Mouse (Mus musculus): Measurements from ENCODE around the gene Tbkbp1.

The Tbkbp1 gene

GRCm38 (mm10) chr11:97156999-97157398 is 5.7 kb upstream of the Tbkbp1 start:
- DNase-seq (ENCODE audit: low spot score in 2 of 2): no peak

- peak in 1 of 2 experiments; percentile 66 for DNase-seq (ENCODE audit: low spot score in 2 of 2)
These were observed 1.5 kb upstream of the Tbkbp1 start for GRCm38 (mm10) chr11:97152662-97153287.

DNA sequence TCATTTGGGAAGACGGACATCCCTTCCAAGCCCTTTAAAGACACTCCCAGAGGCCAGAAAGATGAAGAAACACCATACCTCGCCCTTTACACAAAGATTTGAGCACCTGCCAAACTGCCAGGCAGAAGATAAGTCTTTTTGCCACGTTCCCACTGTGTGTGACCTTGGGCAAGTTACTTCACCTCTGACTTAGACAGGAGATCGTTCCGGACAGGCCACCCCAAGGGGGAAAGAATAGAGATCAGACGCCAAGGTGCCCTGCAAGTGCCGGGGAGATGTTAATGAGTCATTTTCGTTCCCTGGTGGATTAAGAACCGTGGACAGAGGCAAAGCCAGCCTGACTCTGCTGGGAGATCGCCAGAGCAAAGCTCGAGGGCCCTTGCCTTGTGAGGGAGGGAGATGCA is 730 bp upstream of the Tbkbp1 start:
- DNase-seq (ENCODE audit: low spot score in 2 of 2): peak in 1 of 2 experiments; percentile 63

GRCm38 (mm10) chr11:97150411-97151330 is 624 bp downstream of the Tbkbp1 start:
- DNase-seq (ENCODE audit: low spot score in 2 of 2): peak in 1 of 2 experiments; percentile 72

DNA sequence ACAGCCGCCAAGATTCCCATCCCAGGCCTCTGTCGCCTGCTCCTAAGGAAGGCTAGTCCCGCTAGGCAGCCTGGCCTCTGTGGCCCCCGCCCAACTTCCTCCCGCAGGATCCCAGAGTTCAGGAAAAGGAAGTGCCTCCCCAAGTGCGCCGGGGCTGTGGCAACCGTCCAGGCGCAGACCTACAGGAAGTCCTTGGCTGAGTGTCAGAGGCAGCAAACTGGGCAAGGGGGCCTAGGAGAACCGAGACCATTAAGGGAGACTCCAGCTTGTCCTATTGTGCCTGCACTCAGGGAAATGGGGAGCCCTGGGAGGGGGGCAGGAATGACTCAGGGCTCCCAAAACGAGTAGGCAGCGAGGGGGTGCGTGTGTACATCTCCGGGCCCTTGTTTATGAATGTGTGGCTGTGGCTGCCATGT is 1.3 kb downstream of the Tbkbp1 start:
- DNase-seq (ENCODE audit: low spot score in 2 of 2): peak; percentile 58 to 75

DNA sequence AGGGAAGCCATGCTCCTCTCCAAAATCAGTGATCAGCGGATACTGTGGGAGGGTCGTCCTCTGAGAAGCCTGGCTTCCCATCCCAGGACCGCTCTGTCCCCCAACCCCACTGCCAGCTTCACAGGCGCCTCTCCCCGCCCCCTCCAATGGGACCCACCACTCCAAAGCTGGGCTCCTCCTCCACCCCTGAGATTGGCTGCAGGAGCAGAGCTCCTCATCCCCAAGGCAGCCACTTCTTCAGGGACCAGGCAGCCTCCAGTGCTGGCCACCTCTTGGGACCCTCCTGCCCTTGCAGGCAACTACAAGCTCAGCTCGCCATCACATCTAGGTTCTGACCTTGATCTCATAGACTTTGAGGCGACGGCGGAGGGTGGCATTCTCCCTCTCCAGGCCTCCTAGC is 2.3 kb downstream of the Tbkbp1 start:
- DNase-seq (ENCODE audit: low spot score in 2 of 2): peak in 1 of 2 experiments; percentile 63

- peak in 1 of 2 experiments; percentile 58 for DNase-seq (ENCODE audit: low spot score in 2 of 2)
These were observed 2.7 kb downstream of the Tbkbp1 start for GRCm38 (mm10) chr11:97148591-97148990.

GRCm38 (mm10) chr11:97147333-97147732 is 4.0 kb downstream of the Tbkbp1 start:
- DNase-seq (ENCODE audit: low spot score in 2 of 2): peak in 1 of 2 experiments; percentile 61

DNA sequence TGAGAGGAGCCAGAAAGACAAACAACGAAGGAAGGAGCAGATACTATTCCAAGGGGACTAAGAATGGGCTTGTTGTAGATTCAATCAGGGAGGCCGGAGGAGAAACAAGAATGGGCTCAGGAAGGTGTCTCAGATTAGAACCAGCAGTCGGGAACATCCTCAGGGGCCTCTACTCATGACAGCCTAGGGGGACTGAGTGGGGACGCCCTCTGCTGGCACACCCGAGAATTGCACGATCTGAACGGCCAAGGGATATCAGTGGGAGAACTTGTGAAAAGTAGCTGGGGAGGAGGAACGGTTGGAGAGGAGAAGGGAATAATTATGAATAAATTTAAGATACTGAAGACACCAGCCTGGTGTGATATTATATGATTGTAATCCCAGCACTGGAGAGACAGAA is 4.6 kb downstream of the Tbkbp1 start:
- DNase-seq (ENCODE audit: low spot score in 2 of 2): peak; percentile 71 to 90

DNA sequence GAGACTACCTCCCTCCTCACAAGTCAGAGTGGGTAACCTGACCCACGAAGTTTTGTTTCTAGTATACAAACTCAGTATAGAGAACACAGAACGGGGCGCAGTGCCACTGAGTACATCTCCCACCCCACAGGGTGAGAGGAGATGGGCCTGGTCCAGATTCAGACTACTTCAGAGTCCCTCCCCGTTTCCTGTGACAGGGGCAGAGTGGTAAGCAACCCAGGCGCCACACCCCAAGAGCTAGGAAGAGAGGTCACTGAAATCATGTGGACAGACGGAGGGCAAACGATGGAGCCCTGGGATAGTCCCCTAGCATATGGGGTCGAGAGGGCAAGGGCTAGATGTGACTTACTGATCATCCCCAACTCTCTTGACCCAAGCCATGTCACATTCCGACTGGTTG is 5.3 kb downstream of the Tbkbp1 start:
- DNase-seq (ENCODE audit: low spot score in 2 of 2): no peak

DNA sequence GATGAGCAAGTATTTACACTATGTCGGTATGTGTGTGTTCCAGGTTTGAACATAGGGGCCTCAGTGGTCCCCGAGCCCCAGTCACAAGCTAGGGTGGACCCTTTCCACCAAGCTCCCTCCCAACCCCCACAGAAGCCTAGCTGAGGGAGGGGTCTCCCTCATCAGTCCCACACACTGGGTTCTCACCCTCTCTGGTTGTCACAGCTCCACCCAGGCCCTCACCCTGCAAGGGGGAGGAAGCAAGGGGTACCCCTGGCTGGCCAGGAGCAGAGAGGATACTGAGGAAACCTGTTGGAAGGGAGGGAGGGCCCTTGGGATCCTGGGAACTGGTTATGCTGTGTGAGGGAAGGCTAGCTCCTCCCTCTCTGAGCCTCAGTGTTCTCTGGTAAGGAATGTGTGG is 6.0 kb downstream of the Tbkbp1 start:
- peak in 1 of 2 experiments; percentile 60 for DNase-seq (ENCODE audit: low spot score in 2 of 2)

GRCm38 (mm10) chr11:97143196-97143900 is 7.9 kb downstream of the Tbkbp1 start:
- no peak for DNase-seq (ENCODE audit: low spot score in 2 of 2)

GRCm38 (mm10) chr11:97142159-97142608 is 9.1 kb downstream of the Tbkbp1 start:
- peak; percentile 51 to 78 for DNase-seq (ENCODE audit: low spot score in 2 of 2)

- no peak for DNase-seq (ENCODE audit: low spot score in 2 of 2)
These were observed 10.5 kb downstream of the Tbkbp1 start for GRCm38 (mm10) chr11:97140811-97141210.

DNA sequence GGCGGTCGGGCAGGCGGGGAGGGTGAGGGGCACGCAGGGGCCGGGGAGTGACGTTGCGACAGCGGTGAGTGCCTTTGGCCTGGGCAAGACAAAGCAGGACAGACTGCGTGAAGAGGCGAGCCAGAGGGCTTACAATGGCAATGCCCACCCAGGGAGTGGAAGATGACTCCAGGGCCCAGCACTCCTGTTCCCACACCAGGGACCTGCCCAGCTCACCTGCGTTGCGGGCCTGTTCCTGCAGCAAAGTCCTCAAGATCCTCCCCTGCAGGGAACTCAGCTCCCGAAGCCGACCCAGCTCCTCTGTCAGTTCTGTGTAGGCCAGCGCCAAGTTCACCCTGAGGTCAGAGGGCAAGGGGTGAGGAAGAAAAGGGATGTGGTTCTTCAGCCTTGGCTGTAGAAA is 12.0 kb downstream of the Tbkbp1 start:
- no peak for DNase-seq (ENCODE audit: low spot score in 2 of 2)

GRCm38 (mm10) chr11:97138554-97139226 is 12.6 kb downstream of the Tbkbp1 start:
- no peak for DNase-seq (ENCODE audit: low spot score in 2 of 2)

GRCm38 (mm10) chr11:97133270-97133669 is 18.0 kb downstream of the Tbkbp1 start:
- DNase-seq (ENCODE audit: low spot score in 2 of 2): no peak

- DNase-seq (ENCODE audit: low spot score in 2 of 2): no peak
These were observed 19.1 kb downstream of the Tbkbp1 start for GRCm38 (mm10) chr11:97132185-97132584.

GRCm38 (mm10) chr11:97131683-97132082 is 19.6 kb downstream of the Tbkbp1 start:
- no peak for DNase-seq (ENCODE audit: low spot score in 2 of 2)

- no peak for DNase-seq (ENCODE audit: low spot score in 2 of 2)
These were observed 21.0 kb downstream of the Tbkbp1 start for GRCm38 (mm10) chr11:97130318-97130717.

- no peak for DNase-seq (ENCODE audit: low spot score in 2 of 2)
These were observed 22.3 kb downstream of the Tbkbp1 start for GRCm38 (mm10) chr11:97128956-97129355.

All from spleen, postnatal 4 days (tissue).